Mouse (Mus musculus) adrenal gland (tissue): ENCODE measurements around the gene Grrp1.
"Not testable (repeated sequence)": the region's sequence is repeated elsewhere in the genome, so short reads cannot be mapped to it uniquely, and the experiment has no call there.

Source experiments
- intact Hi-C: fragments of 180-260 bp; cut with DNase I; formaldehyde crosslinking; loops from one replicate; pipeline ENCODE4 v1.15.1; 2025
- long read RNA-seq, 2 experiments: library from polyadenylated mRNA; unstranded; transcript quantifications; one replicate each; pipeline ENCODE4 v2.0.0; 2020; ENCODE audit warnings: borderline replicate concordance in 1 of 2; ENCODE audit not compliant: insufficient replicate concordance in 1 of 2

Gene Grrp1
- long read RNA-seq, experiment 1, transcript Grrp1-201 (2 exons, 1,226 nt): major isoform, 8 of 9 reads
- long read RNA-seq, experiment 1, partial matches to known transcripts: 0 of 9 reads
- long read RNA-seq, experiment 1, other reads (novel, unspliced or antisense): 1 of 9 reads
- long read RNA-seq, experiment 2, transcript Grrp1-201 (2 exons, 1,226 nt): major isoform, 12 of 15 reads
- long read RNA-seq, experiment 2, partial matches to known transcripts: 0 of 15 reads
- long read RNA-seq, experiment 2, other reads (novel, unspliced or antisense): 3 of 15 reads

DNA sequence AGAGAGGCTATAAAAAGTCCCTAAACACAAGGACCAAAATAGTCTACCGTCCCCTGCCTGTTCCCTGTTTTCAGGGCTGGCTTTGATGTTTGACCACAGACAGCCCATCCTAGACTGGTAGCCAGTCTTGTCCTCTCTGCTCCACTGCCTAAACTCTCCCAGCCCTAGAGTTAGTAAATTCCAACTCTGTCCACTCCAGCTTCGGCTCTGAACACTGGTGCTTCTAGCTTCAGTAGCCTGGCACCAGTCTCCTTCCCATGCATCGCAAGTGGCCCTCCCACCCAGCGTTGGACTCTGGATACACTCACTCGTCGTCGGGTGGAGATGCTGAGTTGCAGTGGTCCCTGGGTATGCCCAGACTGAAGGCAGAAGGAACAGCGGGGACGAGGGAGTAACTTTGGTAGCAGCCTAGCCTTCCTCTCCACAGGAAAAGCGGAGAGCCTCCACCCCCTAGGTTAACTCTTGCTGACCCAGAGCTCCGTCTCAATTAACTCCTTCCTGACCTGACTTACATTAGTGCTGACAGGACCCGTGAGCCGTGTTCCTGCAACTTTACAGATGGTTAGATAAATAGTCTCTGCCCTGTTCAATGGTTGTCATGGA lies at the start of gene Grrp1:
TSS of gene Grrp1 (minus strand) at position 385 of the 603 bp plus-strand sequence.
- intact Hi-C loops: no loop called here

DNA sequence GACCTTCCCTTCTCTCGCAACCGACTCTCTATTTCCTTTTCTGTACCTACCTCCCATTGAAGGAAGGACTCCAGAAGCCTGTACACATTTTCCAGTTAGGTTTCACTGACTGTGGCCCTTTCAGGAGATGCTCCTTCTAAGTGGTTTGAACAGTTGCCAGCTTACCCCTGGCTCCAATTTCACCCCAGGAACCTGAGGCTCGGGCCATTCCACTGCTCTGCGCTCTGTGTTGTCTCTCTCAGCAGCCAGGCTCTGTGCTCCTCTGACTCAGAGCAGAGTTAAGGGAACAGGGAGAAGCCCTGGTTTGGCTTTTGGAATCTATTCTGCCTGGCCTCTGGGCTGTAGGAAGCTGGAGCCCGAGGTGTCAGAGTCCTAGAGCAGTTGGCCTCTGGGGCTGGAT lies 48.2 kb upstream of the Grrp1 start:
- intact Hi-C loops: no loop called here

GRCm38 (mm10) chr4:134300316-134300715 lies 46.4 kb upstream of the Grrp1 start:
- intact Hi-C loops: no loop called here

- intact Hi-C loops: no loop called here
These were observed 45.5 kb upstream of the Grrp1 start for GRCm38 (mm10) chr4:134299498-134299810.

DNA sequence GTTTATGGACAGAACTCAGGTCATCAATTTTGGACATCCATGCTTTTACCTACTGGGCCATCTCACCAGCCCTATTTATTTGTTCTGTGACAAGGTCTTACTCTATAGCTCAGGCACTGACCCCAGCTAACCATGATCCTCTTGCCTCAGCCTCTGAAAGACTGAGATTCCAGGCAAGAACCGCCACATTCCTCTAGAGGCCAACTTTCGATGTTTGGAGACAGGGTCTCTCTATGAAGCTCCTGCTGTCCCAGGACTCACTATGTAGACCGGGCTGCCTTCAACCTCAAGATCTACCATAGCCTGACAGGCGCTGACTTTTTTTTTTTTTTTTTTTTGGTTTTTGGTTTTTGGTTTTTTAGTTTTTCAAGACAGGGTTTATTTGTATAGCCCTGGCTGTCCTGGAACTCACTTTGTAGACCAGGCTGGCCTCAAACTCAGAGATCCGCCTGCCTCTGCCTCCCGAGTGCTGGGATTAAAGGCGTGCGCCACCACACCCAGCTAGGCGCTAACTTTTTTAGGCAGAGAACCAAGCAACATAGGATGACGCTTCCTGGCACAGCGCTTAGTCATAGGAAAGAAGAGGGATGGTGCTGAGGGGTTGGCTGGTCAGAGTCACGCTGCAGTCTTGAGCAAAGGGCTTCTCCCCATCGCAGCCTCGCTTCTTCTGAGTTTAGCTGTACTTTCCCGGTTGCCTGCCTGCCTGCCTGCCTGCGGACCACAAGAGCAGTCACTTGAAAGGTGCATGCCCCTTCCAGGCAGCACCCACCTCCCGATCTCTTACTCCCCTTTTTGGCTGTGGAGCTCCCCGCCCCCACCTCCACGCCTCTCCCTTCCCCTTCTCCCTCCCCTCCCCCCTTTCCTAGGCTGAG lies 45.0 kb upstream of the Grrp1 start:
- intact Hi-C loops: no loop called here

GRCm38 (mm10) chr4:134297369-134297768 lies 43.5 kb upstream of the Grrp1 start:
- intact Hi-C loops: no loop called here

- intact Hi-C loops: no loop called here
These were observed 42.6 kb upstream of the Grrp1 start for GRCm38 (mm10) chr4:134296523-134296922.

- intact Hi-C loops: not testable (repeated sequence)
These were observed 42.2 kb upstream of the Grrp1 start for GRCm38 (mm10) chr4:134296096-134296495.

- intact Hi-C loops: loop anchor here (2.0 to 5.0 kb wide), 2 partner anchors 64 to 107 kb away; partner anchors contain the start of gene Cep85
These were observed 39.8 kb upstream of the Grrp1 start for GRCm38 (mm10) chr4:134293692-134294163.

DNA sequence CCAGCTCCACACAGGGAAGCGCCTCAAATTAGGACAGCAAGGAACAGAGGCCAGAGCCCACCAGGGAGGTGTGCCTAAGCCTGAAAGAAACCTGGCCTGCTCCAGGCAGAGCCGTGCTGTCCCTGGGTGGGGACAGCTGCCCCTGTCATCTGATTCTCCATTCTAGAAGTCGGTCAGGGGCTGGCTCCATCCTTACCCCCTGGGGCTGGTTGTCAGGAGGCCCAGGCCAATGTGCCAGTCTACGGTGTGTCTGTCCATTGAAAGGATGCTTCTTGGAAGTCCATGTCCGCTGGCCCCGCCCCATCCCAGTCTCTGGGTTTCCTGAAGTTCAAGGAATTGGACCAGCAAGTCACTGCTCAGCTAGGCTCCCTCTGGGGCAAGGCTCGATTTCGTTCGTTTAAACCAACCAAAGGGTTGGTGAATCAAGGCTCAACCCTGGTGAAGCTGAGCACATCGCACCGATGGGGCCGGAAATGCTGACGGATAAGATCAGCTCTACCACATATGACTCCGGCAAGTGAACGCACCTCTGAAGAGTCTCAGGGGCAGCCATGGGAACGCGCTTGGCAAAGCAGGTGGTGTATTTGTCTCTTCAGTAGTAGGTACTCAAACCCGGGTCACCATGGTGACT lies 39.3 kb upstream of the Grrp1 start:
- intact Hi-C loops: loop anchor here (2.0 to 5.0 kb wide), 2 partner anchors 64 to 106 kb away; partner anchors contain the start of gene Cep85

DNA sequence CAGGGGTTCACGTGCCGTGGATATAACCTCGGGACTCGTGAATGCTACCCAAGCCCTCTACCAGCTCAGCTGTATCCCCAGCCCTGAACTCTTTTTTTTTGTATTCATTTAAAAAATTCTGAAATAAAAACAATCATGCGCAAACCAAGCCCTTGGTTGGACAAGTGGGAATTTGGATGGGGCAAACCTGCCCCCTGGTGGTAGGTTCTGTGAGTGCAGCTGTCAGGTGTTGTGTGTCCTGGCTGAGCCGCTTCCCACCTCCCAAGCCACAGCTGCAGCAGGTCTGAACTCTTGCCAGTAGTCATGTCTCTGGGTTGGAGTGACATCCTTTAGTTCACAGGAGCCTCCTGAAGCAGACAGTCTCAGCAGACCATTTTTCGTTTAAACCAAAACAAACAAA lies 38.2 kb upstream of the Grrp1 start:
- intact Hi-C loops: loop anchor here (2.0 to 5.0 kb wide), 2 partner anchors 65 to 105 kb away; partner anchors contain the start of gene Cep85

- intact Hi-C loops: loop anchor here (5.0 kb wide), 1 partner anchor 41 kb away; the partner anchor contains the start of genes Gm30191 and Zfp593
These were observed 34.7 kb upstream of the Grrp1 start for GRCm38 (mm10) chr4:134288397-134289256.

DNA sequence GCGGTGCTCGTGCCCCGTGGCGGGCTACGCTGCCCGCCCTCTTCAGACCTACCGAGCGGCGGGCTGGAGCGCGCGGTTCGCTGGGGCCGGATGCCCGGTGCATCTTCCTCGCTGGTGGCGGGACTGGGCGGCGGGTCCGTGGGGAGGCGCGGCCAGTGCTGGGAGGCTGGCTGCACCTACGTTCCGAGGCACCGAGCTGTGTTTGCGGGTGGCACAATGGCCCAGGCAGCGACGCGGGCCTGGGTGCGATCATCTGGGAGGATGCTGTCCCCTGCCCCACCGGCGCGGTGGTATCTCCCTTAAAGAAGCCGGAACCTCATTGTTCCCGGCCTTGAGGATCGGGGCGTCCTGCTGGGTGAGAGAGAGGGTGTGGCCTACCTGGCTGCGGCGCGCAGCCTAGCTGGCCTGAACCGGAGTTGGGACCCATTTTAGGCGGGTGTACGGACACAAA lies 33.7 kb upstream of the Grrp1 start, which contains the start of gene Pdik1l:
TSS of gene Pdik1l (minus strand) at position 321 of the 451 bp plus-strand sequence.
- intact Hi-C loops: loop anchor here (5.0 kb wide), 1 partner anchor 40 kb away; the partner anchor contains the start of genes Gm30191 and Zfp593

- intact Hi-C loops: loop anchor here (5.0 kb wide), 1 partner anchor 40 kb away; the partner anchor contains the start of genes Gm30191 and Zfp593
These were observed 33.3 kb upstream of the Grrp1 start for GRCm38 (mm10) chr4:134287168-134287564.

- intact Hi-C loops: loop anchor here (5.0 kb wide), 1 partner anchor 39 kb away; the partner anchor contains the start of genes Gm30191 and Zfp593
These were observed 32.6 kb upstream of the Grrp1 start for GRCm38 (mm10) chr4:134286226-134287167.

- intact Hi-C loops: loop anchor here (5.0 kb wide), 1 partner anchor 38 kb away; the partner anchor contains the start of genes Gm30191 and Zfp593
These were observed 31.0 kb upstream of the Grrp1 start for GRCm38 (mm10) chr4:134284942-134285341.

DNA sequence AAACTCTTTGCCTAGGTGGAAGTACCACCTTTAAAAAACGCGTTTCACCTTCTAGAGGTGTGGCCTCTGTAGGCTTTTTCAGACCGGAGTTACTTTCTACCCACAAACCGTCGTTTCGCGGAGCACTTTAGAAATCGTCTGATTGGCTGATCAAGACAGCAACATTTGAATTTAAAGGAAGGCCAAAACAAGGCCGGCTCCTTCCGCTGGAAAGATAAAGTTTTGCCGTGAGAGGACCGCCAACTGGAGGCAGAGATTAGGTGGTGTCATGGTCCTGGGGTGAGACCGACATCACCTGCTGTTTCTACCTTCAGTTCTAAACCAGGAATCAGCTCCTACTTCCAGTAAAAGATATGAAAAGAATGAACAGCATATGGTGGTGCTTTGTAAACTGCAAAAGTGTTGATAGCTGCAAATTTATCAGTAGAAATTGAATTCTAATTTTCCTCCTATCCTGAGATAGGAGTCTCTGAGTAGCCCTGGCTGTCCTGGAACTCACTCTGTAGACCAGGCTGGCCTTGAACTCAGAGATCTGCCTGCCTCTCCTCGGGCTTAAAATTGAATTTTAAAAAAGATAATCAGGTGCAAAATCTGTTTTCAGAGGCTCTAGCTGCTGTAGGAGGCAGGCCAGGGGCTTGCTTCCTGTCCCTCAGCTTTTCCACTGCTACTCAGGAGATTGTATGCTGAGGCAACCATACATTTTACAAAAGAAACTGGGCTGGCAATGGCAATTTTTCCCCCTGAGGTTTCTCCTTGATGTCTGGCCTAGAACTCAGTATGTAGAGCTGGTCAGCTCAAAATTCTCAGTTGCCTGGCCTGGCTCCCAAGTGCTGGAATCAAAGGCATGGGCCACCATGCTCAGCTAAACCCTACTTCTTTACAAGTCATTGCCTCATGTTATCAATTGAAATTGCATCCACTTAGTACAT lies 19.8 kb upstream of the Grrp1 start:
- intact Hi-C loops: no loop called here
